Mouse (Mus musculus) c-Kit-positive CD71-positive TER-119-positive erythroid progenitor cells, embryonic 14.5 days (primary cell): ENCODE data around the gene Zer1.
"Not testable (repeated sequence)": the region's sequence is repeated elsewhere in the genome, so short reads cannot be mapped to it uniquely, and the experiment has no call there.

Experiments
- DNase-seq: peaks from one replicate; pipeline ENCODE4 v3.0.0-alpha.2; 2013; ENCODE audit warnings: low spot score

The Zer1 gene

GRCm38 (mm10) chr2:30077502-30078348 is 46.7 kb downstream of the Zer1 start, which contains the start of gene Pkn3:
Pkn3 (plus strand) TSS chr2:30077684.
- peak; percentile 71 for DNase-seq

DNA sequence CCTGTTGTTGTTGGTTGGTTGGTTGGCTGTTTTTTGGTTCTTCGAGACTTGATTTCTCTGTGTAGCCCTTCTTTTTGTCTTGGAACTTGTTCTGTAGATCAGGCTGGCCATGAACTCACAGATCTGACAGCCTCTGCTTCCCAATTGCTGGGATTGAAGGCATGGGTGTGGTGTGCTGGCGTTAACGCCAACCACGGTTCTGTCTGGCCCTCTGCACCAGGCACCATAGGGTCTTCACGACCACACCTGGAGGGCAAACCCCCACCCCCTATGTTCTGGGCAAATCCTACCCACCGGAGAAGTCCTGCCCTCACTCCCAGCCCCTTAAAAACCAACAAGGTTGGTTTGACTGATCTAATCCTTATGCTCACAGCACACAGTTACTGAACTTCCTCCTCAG is 47.4 kb downstream of the Zer1 start:
- DNase-seq = no peak

DNA sequence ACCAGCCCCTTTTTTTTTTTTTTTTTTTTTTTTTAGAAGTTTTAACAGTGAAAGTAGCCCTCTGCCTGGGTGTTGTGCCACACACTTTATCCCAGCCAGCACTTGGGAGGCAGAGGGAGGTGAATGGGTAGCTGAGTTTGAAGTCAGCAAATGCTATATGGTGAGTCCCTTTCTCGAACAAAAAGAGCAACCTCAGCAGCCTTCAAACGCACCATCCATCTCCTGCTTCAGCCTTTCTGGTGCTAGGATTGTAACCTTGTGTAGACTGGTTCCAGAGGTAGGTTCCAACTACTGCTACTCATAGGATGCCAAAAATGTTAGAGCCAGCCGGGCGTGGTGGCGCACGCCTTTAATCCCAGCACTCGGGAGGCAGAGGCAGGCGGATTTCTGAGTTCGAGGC is 47.9 kb downstream of the Zer1 start:
- no peak for DNase-seq

- DNase-seq = no peak
These were observed 48.8 kb downstream of the Zer1 start for GRCm38 (mm10) chr2:30075625-30076024.

GRCm38 (mm10) chr2:30073285-30073684 is 51.1 kb downstream of the Zer1 start:
- DNase-seq = no peak

- DNase-seq = no peak
These were observed 51.5 kb downstream of the Zer1 start for GRCm38 (mm10) chr2:30072875-30073274.

DNA sequence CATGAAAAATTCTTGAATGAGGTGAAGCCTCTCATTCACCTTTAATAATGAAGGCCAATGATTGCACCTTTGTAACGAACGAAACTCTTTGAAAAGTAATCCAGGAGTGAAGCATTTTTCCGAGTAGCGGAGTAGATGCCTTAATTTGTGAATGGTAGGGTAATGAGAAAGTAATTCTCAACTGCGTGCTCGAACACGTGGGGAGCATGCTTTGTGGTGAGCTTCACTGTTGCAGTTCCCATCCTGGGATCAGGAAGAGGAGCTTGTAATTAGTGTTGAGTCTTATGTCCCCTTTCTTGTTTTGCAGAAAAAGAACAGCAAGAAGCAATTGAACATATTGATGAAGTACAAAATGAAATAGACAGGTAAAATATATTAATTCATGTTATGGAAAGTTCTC is 56.4 kb downstream of the Zer1 start:
- DNase-seq = no peak

- no peak for DNase-seq
These were observed 57.1 kb downstream of the Zer1 start for GRCm38 (mm10) chr2:30067031-30067888.

DNA sequence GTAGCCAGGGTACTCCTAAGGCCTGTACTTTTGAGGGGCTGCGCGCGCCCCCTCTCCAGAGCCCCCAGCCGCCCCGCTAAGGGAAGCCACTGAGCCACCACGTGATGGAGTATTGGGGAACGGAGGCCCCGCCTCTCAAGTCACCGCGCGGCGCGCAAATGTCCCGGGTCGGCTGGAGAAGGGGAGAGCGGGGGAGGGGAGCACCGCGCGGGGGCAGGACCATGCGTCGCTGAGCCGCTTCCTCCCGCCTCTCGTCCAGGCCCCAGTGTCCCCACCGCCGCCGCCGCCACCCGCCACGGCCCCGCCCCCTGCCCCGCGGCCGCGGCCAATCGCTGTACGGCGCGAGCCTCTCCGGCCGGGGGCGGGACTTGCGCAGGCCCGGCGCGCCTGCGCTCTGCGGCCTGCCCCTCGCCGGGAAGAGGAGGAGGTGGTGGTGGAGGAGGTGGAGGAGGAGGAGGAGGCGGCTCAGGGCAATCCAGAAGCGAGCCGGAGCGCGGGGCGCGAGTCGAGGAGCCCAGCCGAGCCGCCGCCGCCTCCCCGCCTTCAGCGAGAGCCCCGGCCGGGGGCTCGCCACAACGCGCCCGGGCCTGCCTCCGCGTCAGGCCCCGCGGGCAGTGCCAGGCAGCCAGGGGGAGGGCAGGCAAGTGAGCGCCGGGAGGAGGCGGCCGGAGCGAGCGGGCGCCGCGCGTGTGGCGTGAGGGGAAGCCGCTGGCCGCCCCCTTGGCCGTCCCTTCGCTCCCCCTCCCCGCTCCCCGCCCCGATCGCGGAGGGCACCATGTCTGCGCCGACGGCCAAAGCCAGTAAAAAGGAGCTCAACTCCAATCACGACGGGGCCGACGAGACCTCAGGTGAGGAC is 58.1 kb downstream of the Zer1 start:
- peak; percentile 88 for DNase-seq

- no peak for DNase-seq
These were observed 60.1 kb downstream of the Zer1 start for GRCm38 (mm10) chr2:30064298-30064697.

GRCm38 (mm10) chr2:30063791-30064190 is 60.6 kb downstream of the Zer1 start:
- no peak for DNase-seq

DNA sequence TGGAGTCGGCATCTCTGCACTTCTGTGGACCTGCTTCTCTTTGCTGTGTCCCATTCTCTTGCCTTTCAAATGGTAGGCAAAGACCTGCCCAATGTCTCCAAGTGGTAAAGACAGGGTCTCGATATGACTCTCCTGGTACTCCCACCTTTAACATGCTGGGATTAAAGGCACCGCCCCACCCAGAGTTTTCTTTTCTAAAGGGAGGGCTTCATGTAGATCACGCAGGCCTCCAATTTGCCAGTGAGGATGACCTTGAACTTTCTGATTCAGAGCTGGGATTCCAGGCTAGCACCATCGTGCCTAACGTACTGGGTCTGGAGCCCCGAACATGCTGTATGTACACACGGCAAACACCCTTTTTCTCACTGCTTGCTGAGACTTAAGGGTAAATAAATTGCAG is 61.1 kb downstream of the Zer1 start:
- DNase-seq = no peak

GRCm38 (mm10) chr2:30062249-30063093 is 61.9 kb downstream of the Zer1 start:
- peak; percentile 75 for DNase-seq

DNA sequence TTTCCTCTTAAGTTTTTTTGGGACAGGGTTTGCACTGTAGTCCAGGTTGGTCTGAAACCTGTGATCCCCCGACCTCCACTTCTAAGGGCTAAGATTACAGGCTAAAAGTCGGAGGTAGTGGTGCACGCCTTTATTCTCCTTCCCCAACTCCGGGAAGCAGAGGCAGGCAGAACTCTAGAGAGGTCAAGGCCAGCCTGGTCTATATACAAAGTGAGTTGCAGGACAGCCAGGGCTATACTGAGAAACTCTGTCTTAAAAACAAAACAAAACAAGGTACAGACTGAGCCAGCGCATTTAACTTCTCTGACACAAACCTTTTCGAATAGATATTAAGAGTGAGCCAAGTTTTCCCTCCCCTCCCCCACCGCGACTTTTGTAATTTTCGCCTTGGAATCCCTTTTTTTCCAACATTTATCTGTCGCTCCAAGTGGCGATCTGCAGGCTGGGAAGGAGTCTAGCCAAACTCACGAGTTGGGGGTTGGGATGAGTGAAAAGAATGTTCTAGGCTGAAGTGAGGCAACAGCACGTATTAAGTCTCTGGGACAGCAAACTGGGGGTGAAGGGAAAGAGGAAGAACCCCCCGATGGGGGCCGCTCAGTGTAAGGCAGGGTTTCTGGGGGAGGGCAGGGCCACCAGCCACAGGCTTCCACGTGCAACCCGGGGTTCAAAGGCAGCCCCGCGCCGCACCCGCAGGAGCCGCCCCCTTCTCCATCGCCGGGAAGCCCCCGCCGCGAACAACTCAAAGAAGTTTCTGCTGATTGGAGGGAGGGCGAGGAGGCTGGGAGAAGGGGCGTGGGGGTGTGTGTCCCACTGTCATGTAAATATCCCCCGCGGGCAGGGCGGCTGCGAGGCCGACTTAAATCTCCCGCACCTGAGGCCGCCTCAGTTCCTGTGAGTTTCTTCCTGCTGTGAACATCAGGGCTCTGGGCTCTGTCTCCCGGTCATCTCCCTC is 62.9 kb downstream of the Zer1 start:
- no peak for DNase-seq

DNA sequence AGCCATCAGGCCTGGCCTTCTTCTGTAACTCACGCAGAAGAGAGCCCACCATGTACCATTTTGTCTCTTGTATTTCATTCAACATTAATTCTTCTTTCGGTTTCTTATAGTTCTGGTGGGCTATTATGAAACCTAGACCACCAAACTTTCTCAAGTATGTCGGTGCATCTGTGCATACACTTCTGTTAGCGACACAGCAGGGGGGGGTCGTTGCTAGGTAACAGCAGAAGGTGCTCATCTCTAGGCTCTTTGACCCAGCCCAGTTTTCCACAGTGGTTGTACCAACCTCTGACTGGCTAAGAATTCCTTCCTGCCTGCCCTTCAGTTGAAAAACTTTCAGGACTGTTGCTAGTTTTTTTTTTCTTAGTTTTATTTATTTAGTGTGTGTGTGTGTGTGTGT is 66.0 kb downstream of the Zer1 start:
- no peak for DNase-seq

- DNase-seq = no peak
These were observed 67.0 kb downstream of the Zer1 start, which contains the start of gene Set for GRCm38 (mm10) chr2:30057223-30057904. Set (plus strand) TSS chr2:30057378.

- no peak for DNase-seq
These were observed 67.6 kb downstream of the Zer1 start for GRCm38 (mm10) chr2:30056736-30057135.

DNA sequence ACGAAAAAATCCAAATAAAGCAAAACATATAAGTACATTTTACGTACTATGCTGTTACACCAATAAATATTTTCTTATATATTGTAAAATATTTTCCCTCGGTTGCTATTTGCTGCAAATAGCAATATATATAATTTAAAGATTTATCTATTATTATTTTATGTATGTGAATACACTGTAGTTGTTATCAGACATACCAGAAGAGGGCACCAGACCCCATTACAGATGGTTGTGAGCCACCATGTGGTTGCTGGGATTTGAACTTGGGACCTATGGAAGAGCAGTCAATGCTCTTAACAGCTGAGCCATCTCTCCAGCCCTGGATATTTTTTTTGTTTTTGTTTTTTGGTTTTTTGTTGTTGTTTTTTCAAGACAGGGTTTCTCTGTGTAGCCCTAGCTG is 69.1 kb downstream of the Zer1 start:
- not testable (repeated sequence) for DNase-seq
